Mouse (Mus musculus) cortical plate, adult 2 months (tissue): ENCODE measurements around the gene Snx21. TPM values are rescaled to one million over a fixed set of nuclear protein-coding genes. Genes with fewer than 3 reads are reported as not detected.
A peak's percentile ranks its signal among the peaks of the same experiment; 100 is the strongest.

Experiments used
- H3K27ac ChIP-seq: fragments of 200-500 bp; 2 replicates; pipeline ENCODE4 v1.5.1; 2012; ENCODE audit warnings: low read length, control low read depth, inconsistent platforms; ENCODE audit not compliant: insufficient read depth
- H3K4me1 ChIP-seq: fragments of 200-500 bp; 2 replicates; pipeline ENCODE4 v1.6.1; 2011; ENCODE audit warnings: low read length; ENCODE audit not compliant: control insufficient read depth, insufficient read depth
- H3K4me3 ChIP-seq: fragments of 200-500 bp; 2 replicates; pipeline ENCODE4 v1.5.1; 2011; ENCODE audit warnings: mild to moderate bottlenecking, low read length, control low read depth; ENCODE audit not compliant: insufficient read depth
- CTCF ChIP-seq: fragments of 200-500 bp; IDR thresholded peaks from 2 replicates; pipeline ENCODE4 v1.5.1; 2011; ENCODE audit warnings: mild to moderate bottlenecking, control low read depth, low read length; ENCODE audit not compliant: insufficient read depth; ENCODE audit errors: extremely low read depth
- POLR2A ChIP-seq: fragments of 200-500 bp; IDR thresholded peaks from 2 replicates; pipeline ENCODE4 v1.6.1; 2011; ENCODE audit warnings: mild to moderate bottlenecking, low read length, control low read depth; ENCODE audit not compliant: insufficient read depth; ENCODE audit errors: extremely low read depth
- polyA plus RNA-seq: library from polyadenylated mRNA; depleted of rRNA; stranded (reverse); fragments of >200 nt; gene quantifications from 2 replicates; pipeline ENCODE4 v1.2.3, GENCODE M21; 2012

The Snx21 gene
- polyA plus RNA-seq, 1 experiment, result 55.7 TPM

- TF ChIP-seq POLR2A (peak; percentile 98), CTCF (no peak)
- Histone ChIP-seq H3K4me1 (peaks cover 3% of the 10 kb centered on the region), H3K27ac (no peak within 1 kb of the TSS), H3K4me3 (peak within 1 kb of the TSS; percentile 84)
Observed at GRCm38 (mm10) chr2:164804533-164805331, 19.1 kb downstream of the Snx21 start, which contains the start of the genes Acot8 and Zswim3. Gene Acot8 (minus strand): TSS chr2:164804882. Gene Zswim3 (plus strand): TSS chr2:164805098.

- Histone ChIP-seq H3K27ac (no peak overlapping the region), H3K4me3 (peak overlapping the region; percentile 84), H3K4me1 (peaks cover 3% of the 10 kb centered on the region)
- TF ChIP-seq CTCF (no peak), POLR2A (no peak)
Observed at GRCm38 (mm10) chr2:164805332-164805718, 19.7 kb downstream of the Snx21 start.

GRCm38 (mm10) chr2:164806614-164807013, 21.0 kb downstream of the Snx21 start:
- TF ChIP-seq POLR2A (no peak), CTCF (no peak)
- Histone ChIP-seq H3K4me1 (peaks cover 3% of the 10 kb centered on the region), H3K4me3 (no peak overlapping the region), H3K27ac (no peak overlapping the region)

GRCm38 (mm10) chr2:164813557-164813956, 27.9 kb downstream of the Snx21 start:
- H3K4me3 ChIP-seq, result no peak overlapping the region
- no peak overlapping the region for H3K27ac ChIP-seq
- no peaks in the 10 kb centered on the region for H3K4me1 ChIP-seq
- no peak for TF ChIP-seq POLR2A
- no peak for TF ChIP-seq CTCF

- Histone ChIP-seq H3K4me3 (no peak overlapping the region), H3K27ac (no peak overlapping the region), H3K4me1 (no peaks in the 10 kb centered on the region)
- TF ChIP-seq POLR2A, result no peak
- TF ChIP-seq CTCF, result no peak
Observed at GRCm38 (mm10) chr2:164815348-164815747, 29.7 kb downstream of the Snx21 start.

GRCm38 (mm10) chr2:164815821-164816220, 30.2 kb downstream of the Snx21 start:
- Histone ChIP-seq H3K4me3 (no peak overlapping the region), H3K4me1 (no peaks in the 10 kb centered on the region), H3K27ac (no peak overlapping the region)
- no peak for TF ChIP-seq POLR2A
- no peak for TF ChIP-seq CTCF

- Histone ChIP-seq H3K4me3 (no peak overlapping the region), H3K27ac (no peak overlapping the region), H3K4me1 (no peaks in the 10 kb centered on the region)
- TF ChIP-seq POLR2A, result no peak
- TF ChIP-seq CTCF, result no peak
Observed at GRCm38 (mm10) chr2:164817206-164817605, 31.6 kb downstream of the Snx21 start.

- Histone ChIP-seq H3K27ac (no peak overlapping the region), H3K4me3 (no peak overlapping the region), H3K4me1 (no peaks in the 10 kb centered on the region)
- TF ChIP-seq CTCF (no peak), POLR2A (no peak)
Observed at GRCm38 (mm10) chr2:164817703-164818102, 32.1 kb downstream of the Snx21 start.

- H3K27ac ChIP-seq, result no peak overlapping the region
- H3K4me3 ChIP-seq, result no peak overlapping the region
- peaks cover 1% of the 10 kb centered on the region; the same call in 1 of the 2 replicates for H3K4me1 ChIP-seq
- TF ChIP-seq CTCF (no peak), POLR2A (no peak)
Observed at GRCm38 (mm10) chr2:164821060-164821459, 35.4 kb downstream of the Snx21 start.

- peaks cover 2% of the 10 kb centered on the region; the same call in 1 of the 2 replicates for H3K4me1 ChIP-seq
Observed at GRCm38 (mm10) chr2:164822636-164823165, 37.1 kb downstream of the Snx21 start, which contains the start of gene Zswim1. Gene Zswim1 (plus strand): TSS chr2:164822686.

More at GRCm38 (mm10) chr2:164822636-164823165, 37.1 kb downstream of the Snx21 start, which contains the start of gene Zswim1:
- TF ChIP-seq CTCF, result no peak
- TF ChIP-seq POLR2A, result peak; percentile 94
- peak within 1 kb of the TSS; percentile 51 for H3K27ac ChIP-seq
- peak within 1 kb of the TSS; percentile 54 for H3K4me3 ChIP-seq
